Mouse (Mus musculus): ENCODE measurements around the gene Tns3.
"Not testable (repeated sequence)": the region's sequence is repeated elsewhere in the genome, so short reads cannot be mapped to it uniquely, and the experiment has no call there.

The Tns3 gene

GRCm38 (mm10) chr11:8569232-8570028 is 94.9 kb downstream of the Tns3 start:
- DNase-seq, result no peak

- no peak for DNase-seq
These were observed 95.5 kb downstream of the Tns3 start for GRCm38 (mm10) chr11:8568829-8569228.

GRCm38 (mm10) chr11:8566250-8566853 is 98.0 kb downstream of the Tns3 start:
- DNase-seq, result peak; percentile 15

- DNase-seq, result no peak
These were observed 105.5 kb downstream of the Tns3 start for GRCm38 (mm10) chr11:8558761-8559282.

GRCm38 (mm10) chr11:8558258-8558657 is 106.1 kb downstream of the Tns3 start:
- DNase-seq, result no peak

GRCm38 (mm10) chr11:8557006-8557405 is 107.3 kb downstream of the Tns3 start:
- DNase-seq, result peak; percentile 32

GRCm38 (mm10) chr11:8551710-8552109 is 112.6 kb downstream of the Tns3 start:
- DNase-seq, result no peak

GRCm38 (mm10) chr11:8547661-8548060 is 116.7 kb downstream of the Tns3 start:
- no peak for DNase-seq

GRCm38 (mm10) chr11:8545798-8546197 is 118.5 kb downstream of the Tns3 start:
- DNase-seq, result peak; percentile 53

- no peak for DNase-seq
These were observed 120.0 kb downstream of the Tns3 start for GRCm38 (mm10) chr11:8544355-8544754.

GRCm38 (mm10) chr11:8541222-8541815 is 123.0 kb downstream of the Tns3 start:
- DNase-seq, result no peak

- no peak for DNase-seq
These were observed 124.6 kb downstream of the Tns3 start for GRCm38 (mm10) chr11:8539593-8540265.

- peak; percentile 51 for DNase-seq
These were observed 127.2 kb downstream of the Tns3 start for GRCm38 (mm10) chr11:8537013-8537614.

GRCm38 (mm10) chr11:8534893-8535292 is 129.4 kb downstream of the Tns3 start:
- peak; percentile 78 for DNase-seq

- not testable (repeated sequence) for DNase-seq
These were observed 131.6 kb downstream of the Tns3 start for GRCm38 (mm10) chr11:8532771-8533170.

- DNase-seq, result no peak
These were observed 132.1 kb downstream of the Tns3 start for GRCm38 (mm10) chr11:8532112-8532747.

GRCm38 (mm10) chr11:8530506-8530905 is 133.8 kb downstream of the Tns3 start:
- DNase-seq, result no peak

- DNase-seq, result no peak
These were observed 134.3 kb downstream of the Tns3 start for GRCm38 (mm10) chr11:8530036-8530435.

GRCm38 (mm10) chr11:8525463-8526145 is 138.7 kb downstream of the Tns3 start:
- no peak for DNase-seq

- DNase-seq, result peak; percentile 87
These were observed 140.8 kb downstream of the Tns3 start for GRCm38 (mm10) chr11:8523344-8524126.
